Mouse (Mus musculus): Measurements from ENCODE around the gene Galk2.

The Galk2 gene

DNA sequence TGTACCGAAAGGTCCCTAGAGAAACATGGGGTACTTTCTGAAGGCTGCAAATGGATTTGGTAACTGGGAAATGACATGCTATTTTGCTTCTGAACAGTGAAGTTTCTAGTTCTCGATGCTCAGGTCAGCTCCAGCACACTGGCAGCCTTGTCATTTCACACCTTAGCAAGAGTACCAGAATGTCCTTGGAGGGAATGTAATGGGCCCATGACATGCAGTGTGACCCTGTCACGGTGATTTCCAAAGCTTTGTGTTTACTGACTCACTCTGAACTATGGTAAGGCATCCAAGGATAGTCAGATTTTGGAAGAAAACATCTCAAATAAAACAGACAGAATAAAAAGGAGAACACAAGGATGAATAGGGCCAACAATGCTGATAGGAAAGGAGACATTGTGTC lies 42.5 kb downstream of the Galk2 start:
- DNase-seq, result no peak

DNA sequence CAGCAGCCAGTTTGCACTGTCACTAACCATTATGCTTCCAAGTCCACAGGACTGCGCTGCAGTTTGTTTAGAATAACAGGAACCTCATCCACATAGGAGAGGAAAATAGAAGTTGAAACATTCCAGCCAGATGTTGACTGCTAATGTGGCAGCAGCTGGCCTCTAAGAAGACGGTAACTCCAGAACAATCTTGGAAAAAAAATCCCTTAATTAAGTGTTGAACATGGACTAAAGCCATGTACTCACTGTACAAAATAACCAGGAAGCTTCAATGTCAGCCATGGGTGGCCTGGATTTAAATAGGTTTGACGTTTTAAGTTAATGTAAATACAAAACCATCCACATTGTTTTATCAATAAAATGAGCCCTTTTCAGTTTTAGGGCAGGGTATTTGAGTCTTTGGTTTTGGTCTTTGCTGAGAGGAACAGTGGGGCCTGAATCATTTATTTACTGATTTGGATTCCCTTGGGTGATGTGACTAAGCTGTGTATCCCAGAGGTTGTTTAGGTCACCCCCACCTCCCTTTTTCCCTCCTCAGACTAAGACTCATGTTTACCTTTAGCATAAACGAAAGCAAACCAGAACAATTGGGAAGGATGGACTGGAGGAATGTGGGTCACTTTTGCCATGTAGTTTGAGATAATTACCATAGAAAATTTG lies 47.6 kb downstream of the Galk2 start:
- DNase-seq, result no peak

DNA sequence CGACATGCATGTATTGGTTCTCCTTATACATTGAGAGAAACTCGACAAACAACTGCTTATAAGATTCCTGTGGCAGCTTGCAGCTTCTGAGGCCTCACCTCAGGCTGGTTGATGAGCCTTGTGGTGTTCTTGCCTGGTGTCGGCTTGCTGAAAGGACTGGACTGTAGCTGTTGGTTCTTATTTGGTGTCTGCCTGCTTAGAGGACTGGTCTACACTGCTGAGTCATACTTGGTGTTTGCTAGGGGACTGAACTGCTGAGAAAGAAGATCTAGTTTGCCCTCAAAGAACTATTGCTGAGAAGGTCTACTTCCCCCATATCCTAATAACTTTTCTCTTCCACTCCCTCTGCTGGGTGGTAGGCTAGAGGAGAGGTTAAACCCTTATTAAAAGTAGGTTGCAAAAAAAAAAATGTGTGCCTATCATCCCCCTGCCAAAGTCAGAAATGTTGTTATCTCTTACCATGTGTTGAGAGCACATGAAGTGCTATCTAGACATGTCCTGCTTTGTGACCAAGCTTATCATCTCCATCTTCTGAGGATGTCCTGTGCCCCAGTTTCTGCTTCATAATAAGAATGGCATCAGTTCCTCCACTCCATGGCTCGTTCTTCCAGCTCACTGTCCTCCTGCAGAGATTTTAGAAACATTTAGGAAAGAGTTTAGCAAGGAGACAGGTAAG lies 48.8 kb downstream of the Galk2 start:
- DNase-seq, result no peak

DNA sequence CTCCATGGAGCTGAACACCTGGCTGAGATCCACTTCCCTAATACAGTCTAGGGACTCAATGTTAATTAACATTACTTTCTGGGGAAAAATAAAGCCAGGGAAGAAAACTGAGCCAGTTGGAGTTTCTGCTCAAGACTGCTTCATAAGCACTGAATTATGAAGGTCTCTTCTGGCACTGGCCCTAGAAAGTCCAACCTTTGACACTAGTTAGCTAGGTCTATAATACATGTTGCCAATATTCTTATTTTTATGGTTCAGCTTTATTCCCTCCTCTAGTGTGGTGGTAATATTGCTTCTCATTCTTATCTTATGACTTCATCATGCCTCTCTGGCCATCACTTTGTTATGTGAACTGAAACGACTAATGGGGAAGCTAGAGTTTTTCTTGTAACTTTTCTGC lies 55.3 kb downstream of the Galk2 start:
- DNase-seq, result no peak

DNA sequence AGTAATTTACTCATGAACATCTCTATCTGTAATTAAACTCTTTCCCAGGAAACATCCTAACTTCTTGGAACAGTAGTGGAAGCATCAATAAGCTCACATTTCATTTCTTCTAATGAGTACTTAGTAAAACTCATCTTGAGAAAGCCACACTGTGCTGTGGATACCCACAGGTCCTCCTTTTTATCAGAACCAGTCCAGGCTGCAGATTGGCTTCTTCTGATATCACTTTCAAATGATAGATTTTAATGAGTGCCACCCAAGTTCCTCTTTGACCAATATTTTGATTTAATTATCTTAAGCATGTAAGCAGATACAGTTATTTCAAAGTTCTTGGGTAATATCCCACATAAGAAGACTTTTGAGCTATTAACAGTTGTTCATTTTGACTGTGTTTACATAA lies 55.8 kb downstream of the Galk2 start:
- no peak for DNase-seq

DNA sequence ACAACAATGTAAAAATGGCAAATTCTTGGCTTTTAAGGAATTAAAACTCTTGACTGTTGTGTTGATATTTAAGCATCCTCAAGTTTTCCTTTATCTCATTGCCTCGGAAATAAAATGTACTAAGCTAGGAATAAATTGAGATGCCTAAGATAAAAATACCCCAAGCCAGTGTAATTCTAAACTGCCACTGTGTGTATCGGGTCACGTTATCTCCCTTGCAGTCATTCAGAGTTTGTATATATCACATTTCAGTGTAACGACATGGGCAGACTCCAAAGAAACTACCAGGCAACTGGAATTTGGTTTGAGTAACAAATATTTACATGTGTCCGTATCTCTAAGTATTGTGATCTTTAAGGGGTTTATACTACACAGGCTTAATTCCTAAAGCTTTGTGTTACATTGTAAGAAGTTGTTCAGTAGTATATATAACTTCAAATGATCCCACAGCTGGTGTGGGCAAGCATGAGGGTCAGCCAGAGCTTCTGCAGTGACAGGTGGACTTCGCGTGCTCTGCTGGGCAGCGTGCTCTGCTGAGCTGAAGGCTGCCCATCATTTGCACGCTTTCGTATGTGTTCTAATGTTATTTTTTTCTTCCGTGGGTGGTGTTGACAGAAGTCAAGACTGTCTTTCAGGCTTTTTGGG lies 57.9 kb downstream of the Galk2 start:
- no peak for DNase-seq

DNA sequence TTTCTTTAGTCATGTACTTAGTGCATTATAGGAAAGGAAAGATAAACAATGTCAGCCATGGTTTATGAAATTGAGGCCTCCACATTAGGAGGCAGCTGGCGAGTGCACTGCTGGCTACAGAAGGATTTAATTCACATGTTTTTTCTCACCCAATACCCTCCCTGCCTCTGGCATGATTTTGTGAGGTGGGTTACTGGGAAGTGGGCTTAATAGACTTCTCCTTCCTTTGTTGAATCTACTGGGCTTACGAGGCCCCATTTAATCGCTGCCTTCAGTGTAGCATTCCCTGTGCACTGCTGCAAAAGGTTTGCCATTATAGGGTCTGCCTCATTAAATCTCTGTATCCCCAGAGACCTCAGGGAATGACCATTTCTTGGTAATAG lies 58.4 kb downstream of the Galk2 start:
- DNase-seq, result no peak

DNA sequence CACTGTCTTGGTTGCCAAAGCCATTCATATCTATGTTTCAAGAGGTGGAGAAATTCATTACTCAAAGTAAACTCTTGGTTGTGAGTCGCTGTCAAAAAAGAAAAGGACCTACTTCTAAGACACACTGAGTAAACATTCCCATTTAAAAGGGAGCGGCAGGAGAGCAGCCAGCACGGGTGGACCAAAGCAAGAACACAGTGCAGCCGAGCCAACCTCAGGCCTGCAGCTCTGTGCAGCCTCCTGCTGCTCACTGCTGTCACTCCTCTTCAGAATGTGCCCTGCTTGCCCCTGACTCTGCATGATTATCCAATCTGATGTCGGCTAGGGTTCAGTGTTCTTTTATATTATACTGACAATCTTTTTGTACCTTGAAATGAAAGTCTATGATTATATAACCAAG lies 62.4 kb downstream of the Galk2 start:
- DNase-seq, result no peak

DNA sequence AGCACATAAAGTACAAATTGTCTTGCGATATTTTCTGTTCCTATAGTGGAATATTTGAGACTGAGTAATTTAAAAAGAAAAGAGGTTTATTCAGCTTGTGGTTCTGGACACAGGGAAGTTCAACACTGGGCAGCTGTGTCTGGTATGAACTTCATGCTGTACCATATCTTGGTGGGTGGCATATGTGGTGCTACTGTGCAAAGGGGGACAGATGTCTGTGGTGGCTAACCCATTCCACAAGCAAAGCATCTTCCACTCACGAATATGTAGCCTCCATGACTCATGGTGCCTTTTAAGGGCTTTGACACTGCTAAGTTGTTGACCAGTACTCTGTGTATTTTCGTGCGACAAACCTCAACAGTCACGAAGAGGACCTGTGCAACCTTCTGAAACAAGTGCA lies 63.2 kb downstream of the Galk2 start:
- no peak for DNase-seq

DNA sequence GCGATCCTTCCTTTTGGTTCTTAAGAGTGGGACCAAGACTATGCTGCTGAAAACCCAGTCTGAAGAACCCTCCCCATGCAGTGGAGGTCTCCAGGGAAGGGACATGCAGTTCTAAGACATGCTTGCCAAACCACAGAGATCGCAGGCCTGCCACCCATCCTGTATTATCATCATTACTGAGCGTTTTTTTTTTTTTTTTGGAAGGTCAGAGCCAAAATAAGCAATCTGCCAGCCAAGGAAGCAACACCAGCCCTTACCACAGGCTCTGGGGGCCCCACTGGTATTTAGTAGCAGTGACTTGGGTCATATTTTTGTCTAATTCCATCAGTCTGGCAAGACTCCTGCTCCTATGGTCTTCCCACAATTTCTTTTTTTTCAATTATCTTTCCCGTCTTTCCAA lies 64.0 kb downstream of the Galk2 start:
- no peak for DNase-seq

DNA sequence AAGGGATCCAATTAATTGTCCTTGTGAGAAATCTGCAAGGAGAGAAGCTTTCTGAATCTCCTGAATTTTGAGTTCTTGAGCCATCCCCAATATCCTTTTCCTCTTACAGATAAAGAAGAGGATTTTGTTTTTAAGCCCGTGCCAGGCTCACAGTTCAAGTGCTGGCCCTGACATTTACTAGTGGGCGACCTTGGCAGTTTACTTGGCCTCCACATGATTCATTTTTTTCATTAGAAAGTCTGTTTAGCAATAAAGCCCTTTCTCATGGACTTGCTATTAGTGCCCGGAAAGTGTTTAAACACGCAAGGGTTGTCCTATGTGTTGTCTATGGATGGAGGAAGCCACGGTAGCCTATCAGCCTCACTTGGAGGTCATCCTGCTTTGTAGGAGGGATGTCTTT lies 64.4 kb downstream of the Galk2 start:
- DNase-seq, result no peak

DNA sequence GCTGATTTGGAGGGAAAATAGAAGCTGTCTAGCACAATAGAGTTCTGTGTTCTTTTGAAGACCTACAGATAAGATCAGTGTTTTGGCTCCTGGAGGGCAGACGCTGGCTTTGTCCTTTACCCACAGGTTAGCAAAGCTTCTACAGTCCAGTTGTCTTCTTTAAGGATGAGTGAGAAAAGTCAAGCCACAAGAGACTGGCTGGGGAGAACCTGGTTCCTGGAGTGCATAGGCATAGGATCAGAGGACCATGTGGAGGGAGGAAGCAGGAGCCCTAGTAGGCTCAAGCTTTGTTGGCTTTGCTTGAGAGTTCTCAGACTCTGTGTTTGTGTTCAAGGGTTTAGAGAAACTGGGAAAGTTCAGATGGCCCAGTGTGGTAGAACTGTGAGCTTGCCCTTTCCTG lies 65.6 kb downstream of the Galk2 start:
- DNase-seq, result no peak

DNA sequence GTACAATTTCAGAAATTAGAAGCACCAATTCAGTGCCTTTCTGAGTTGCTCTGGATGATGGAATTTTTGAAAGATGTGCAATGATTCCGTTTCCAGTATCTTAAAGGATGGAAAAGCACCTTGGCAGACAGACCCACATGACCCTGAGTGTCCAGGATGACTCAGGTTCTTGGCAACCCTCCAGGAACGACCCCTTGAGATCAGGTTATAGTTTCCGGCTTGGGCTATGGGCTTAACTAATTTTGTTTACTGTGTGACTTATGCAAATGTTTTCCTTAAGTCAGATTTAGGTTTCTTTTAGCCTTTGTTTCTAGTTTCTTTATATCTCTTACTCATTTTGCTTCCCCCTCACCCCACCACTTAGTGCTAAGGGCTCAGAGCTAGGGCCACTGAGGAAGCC lies 66.2 kb downstream of the Galk2 start:
- no peak for DNase-seq

DNA sequence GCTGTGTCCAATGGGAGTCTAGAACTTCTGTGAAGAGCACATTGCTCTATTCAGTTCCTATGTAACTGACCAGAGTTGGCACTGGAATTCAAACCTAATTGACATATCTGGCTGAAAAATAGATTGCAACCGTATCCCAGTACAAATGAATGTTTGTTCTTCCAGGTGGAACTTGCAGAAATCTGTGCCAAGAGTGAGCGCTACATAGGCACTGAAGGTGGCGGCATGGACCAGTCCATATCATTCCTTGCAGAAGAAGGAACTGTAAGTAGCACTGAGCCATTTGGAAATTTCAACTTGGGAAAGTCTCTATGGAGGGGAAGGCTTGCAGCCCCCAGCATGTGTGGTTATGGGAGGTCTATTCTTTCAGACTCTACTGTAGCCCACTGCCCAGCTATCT lies 70.5 kb downstream of the Galk2 start:
- no peak for DNase-seq

DNA sequence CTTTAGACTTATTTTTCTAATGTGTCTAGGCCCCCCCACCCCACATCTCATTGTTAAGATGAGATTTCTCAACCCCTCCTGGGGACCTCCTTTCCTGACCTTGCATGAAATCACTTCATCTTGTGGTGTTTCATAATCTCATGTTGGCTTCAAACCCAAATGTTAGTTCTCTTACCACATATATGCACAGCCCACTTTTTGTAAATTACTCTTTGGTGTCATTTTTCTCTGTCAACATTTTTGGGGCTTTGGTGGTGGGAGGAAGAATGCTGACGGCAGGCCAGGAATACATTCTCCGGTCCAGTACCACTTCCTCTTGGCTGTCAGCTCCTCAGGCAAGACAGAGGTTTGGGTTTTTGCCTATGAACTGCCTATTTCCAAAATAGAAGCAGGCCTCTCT lies 71.0 kb downstream of the Galk2 start:
- no peak for DNase-seq

DNA sequence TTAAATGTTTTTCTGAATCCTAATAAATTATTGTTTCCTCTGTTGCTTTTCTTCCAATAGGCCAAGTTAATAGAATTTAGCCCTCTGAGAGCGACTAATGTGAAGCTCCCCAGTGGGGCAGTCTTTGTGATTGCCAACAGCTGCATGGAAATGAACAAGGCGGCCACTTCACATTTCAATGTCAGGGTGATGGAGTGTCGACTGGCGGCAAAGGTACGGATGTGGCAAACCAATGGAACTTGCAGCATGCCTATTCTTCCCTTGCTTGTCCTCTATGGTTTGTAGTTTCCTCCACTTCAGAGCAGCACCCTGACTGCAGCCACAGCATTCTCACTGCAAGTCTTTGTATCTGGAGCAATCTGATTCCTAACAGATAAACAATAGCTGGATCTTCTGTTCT lies 72.3 kb downstream of the Galk2 start:
- no peak for DNase-seq

DNA sequence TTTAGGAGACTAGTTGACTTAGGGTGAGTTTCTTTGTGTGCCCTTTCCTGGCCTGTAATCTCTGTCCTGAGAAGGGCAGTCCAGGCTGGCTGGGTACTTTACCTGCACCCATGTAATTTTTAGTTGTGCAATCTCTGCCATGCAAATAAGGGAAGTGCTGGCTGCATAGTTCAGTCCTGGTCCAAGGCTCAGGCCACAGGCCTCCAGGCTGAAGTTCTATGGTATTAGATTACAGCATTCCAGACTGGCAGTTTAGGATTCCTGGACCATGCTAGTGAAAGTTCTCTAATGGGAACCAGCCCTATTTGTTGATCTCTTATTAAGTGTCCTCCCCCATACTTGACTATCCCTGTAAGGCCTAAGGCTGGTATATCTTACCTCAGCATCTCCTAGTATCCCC lies 73.8 kb downstream of the Galk2 start:
- DNase-seq, result no peak

DNA sequence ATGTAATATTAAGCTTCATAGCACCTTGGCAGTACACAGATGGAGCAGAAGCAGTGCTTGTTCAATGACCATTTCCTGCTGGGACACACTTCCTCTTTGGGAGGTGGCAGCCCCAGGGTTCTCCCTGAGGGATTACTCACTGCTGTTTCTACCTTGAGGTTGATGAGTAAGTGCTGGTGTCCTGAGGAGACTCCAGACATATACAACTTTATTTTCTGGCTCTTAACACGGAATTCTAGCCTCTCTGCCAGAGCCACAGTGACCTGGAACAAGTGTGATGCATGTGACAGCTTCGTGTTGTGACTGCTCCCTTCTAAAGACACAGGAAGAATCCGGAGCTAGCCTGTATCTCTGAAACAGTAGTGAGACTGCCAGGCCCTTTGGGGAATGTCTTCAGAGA lies 75.1 kb downstream of the Galk2 start:
- no peak for DNase-seq

DNA sequence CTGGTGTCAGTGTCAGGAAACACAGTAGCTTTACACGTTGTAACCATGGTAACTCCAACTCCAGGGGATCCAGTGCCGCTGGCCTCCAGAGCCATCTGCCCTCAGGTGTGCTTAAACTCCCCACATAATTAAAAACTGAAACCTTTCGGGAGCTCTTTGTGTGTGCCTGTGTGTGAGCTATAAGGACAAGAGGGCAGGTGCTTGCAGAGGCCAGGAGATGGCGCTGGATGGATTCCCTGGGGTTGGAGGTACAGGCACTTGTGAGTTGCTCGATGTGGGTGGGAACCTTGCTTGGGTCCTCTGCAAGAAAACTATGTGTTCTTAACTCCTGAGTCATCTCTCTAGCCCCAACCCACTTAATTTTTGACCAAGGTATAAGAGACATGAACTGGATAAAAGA lies 77.5 kb downstream of the Galk2 start:
- no peak for DNase-seq

DNA sequence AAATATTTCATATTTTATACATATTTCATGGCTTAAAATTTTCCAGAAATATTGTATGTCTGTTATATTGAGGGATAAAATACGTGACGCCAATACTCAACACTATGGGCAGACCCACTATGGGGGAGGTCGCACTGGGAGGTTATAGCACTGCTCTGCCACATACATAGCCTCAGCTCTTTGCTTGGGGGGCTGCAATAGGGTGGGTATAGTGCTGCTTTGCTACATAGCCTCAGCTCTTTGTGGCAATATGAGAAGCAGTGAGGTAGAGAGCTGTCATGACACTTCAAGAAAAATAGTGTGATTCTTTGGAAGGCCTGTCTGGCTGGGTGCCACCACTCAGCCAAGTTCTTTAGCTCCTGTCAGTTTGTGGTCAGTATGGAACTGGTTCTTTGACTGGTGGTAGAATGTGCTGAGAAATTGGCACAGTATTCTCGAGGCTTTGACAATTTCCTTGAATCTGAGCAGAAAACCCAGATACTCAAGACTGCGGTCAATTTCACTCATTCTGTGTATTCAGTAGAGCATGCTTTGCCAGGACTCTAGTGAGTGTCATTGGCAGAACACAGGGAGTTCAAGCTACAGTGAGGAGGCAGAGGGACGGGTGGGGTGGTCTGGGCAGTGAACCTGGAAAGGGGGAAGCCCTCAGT lies 80.2 kb downstream of the Galk2 start:
- no peak for DNase-seq

DNA sequence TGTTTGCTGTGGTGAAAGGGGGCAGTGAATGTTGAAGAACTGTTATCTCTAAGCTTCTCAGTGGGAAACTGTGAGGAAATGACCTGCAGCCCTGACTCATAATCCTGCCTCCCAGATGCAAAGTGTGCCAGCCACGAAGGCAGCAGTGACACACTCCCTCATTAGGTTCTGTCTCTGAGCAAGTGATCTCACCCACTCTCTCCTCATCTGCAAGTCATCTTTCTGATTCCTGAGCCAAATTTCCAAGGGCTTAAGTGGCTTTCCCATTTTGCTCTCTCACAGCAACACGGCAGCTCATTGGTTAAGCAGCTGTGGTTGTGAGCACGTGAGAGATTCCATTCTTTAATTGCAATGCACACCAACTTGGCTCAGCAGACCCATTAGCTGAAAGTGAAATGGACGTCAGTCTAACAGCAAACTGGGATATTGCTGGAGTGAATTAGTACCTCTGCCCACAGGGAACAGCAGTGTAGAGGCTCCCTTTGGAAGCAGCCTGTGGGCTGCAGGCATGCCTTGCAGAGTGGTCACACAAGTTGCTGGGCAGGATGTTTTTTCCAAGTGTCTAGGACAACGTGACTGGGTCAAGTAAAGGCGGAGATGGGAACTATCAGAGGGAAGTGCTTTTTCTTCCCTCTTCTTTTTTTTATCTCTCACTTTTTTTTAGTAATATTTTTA lies 82.3 kb downstream of the Galk2 start:
- DNase-seq, result no peak

DNA sequence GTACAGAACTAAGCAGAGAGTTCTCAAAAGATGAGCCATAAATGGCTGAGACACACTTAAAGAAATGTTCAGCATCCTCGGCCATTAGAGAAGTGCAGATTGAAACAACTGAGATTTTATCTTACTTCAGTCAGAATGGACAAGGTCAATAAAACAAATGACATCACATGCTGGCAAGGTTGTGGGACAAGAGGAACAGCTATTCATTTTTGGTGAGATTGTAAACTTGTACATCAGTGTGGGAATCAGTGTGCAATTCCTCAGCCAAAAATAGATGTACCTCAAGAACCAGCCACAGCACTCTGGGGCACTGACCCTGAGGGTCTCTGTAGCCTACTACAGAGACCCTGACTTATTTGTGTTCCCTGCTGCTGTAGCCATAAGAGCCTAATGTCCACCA lies 84.4 kb downstream of the Galk2 start:
- no peak for DNase-seq

DNA sequence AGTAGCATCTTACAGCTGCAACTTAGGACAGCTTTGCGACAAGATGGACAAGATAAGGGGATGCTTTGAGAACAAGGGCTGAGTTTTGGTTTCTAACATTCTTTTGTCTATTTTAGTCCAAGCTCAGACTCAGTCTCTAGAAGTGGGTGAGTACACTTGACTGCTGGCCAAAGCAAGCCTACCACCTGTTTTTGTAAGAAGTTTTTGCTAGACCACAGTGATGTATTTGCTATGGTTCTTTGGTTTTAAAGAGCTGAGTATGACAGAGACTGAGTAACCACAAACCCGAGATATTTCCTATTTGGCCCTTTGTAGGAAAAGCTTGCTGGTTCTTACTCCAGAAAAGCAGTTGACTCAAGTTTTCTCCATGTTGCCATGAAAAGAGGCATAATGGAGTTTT lies 89.3 kb downstream of the Galk2 start:
- DNase-seq, result no peak

DNA sequence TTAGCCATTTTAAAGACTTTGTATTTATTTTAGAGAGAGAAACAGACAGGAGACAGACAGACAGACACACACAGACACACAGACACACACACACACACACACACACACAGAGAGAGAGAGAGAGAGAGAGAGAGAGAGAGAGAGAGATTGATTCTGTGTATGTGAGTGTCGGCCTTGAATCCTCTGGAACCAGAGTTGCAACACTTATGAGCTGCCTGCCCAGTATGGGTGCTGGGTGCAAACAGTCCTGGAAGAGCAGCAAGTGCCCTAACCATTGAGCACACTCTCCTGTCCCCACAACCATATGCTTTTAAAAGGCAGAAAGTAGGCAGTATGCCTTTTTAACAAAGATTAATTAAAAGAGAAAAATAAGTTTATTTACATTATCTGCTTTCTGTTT lies 109.9 kb downstream of the Galk2 start:
- DNase-seq, result no peak
